Mouse (Mus musculus): ENCODE results near the gene Ccn2.
"Not testable (repeated sequence)": the region's sequence is repeated elsewhere in the genome, so short reads cannot be mapped to it uniquely, and the experiment has no call there.

Gene Ccn2

DNA sequence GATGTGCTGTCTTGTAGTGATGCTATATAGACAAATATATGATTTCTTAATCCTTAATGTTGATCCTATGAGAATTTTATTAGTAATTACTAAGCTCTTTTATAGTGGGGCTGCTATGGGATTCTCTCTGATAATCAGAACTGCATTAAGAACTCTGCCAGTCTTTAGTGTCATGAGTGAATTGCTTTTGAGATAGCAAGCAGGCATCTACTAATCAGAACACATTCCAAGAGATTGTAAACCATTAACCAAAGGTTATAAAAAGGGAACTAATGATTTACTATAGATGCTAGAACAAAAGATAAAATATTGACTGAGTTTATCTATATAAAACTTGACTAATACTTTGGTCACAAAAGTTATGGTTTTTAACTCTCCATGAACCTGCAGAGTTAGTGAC lies 8.5 kb downstream of the Ccn2 start:
- DNase-seq: no peak

DNA sequence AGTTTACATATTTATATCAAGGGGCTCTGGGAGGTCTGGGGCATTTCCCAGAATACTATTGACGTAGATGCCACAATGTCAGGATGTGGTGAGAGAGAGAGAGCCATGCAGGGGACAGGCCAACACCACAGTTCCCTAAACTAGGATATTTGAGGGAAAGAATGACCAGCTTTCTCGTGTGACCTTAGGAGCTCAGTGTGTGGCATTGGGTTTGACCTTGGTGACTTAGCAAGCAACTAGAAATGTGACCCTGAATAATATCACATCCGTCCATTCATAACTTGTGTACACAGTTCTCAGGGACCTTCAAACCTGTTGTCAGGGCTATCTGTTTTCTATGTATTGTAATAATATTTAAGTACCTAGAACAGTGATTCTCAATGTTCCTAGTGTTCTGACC lies 13.9 kb downstream of the Ccn2 start:
- no peak for DNase-seq

DNA sequence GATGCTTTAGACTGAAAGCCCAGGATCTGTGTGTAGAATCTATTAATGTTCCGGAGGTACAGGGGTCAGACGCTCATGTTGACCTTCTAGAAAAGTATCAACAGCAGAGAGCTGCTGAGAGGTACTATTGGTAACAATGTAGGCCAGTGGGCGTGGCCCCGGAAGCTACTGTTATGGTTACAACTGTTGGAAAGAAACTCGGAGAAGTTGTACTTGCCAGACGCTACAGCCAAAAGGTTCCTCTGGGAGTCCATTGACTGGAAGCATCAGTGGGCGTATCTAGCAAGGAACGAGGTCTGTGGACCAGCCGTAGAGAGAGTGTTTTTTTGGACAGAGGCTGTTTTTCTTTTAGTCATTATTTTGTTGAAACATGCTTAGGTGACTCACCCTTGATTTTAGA lies 14.5 kb downstream of the Ccn2 start:
- no peak for DNase-seq

DNA sequence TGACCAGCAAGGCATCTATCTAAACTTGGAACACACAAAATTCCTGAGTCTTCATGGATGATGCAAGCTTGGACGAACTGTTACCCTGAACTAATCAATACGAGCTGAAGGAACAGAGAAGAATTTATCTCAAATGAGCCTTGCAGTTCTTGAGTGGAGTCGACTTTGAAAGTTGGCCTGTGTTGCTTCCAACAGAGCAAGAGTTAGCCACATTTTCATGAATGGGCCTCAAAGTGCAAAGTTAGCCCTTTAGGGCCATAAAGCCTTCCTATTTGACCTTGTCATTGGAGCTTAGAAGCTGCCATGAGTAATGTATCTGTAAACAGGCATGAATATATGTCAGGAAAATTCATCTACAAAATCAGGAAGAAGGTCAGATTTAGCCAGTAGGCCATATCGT lies 19.5 kb downstream of the Ccn2 start:
- DNase-seq: no peak

DNA sequence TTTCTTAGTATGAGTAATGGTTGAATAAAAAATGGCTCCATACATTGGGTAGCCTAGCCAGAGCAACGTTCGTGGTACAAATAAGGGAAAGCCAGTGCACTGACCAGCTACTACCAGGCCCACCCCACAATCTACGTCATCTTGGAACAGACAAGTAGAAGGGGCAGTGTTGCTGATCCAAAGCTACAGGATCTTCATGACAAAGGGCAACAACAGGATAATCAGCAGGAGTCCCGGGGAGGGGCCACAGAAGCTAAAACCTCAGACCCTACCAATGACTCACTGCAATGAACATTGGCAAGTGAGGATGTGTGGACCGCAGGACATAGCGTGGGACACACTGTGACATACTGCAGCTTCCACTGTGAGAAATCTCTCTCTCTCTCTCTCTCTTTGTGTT lies 20.6 kb downstream of the Ccn2 start:
- DNase-seq: no peak

DNA sequence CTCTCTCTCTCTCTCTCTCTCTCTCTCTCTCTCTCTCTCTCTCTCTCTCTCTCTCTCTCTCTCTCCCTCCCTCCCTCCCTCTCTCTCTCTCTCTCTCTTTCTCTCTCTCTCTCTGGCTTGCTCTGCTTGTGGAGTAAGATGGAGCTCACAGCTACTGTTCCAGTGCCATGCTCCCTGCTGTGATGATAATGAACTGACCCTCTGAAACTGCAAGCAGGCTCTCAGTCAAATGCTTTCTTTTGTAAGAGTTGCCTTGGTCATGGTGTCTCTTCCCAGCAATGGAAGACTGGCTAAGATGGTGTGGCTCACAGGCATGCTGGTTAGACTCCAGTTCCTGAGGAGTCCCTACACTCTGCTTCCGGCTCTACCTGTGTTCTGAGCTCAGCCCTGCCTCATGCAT lies 21.3 kb downstream of the Ccn2 start:
- DNase-seq: not testable (repeated sequence)

DNA sequence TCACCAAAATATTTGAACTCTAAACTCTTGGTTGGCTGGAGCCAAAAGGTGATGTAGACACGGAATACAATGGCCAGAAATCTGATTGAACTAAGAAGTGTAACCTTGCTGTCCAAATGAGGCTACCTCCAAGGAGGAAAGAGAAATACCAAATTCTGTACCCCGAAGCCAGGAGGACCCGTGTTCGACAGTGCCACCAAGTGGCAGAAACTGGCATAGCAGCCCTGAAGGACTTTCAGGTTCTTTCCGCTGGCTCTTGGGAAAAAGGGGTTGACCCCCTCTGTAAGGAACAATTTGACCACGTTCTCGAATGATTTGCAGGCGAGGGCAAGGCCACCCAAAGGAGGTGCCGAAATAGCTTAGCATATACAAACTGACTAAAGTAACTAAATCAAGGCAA lies 26.3 kb downstream of the Ccn2 start:
- DNase-seq: peak; percentile 75

DNA sequence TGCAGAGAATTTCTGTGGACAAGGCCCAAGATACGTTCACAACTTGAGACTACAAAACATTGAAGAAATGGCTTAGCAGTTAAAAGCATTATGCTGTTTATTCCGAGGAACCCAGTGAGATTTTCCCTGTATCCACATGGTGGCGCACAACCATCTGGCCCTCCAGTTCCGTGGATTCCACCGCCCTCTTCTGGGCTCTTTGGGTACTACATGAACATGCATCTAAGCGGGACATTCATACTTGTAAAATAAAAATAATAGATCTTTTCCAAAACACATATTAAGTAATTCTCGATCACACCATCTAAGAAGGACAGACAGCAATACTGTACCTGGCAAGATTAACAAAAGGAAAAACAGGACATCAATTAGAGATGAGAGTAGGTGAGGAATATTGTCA lies 27.3 kb downstream of the Ccn2 start:
- DNase-seq: peak; percentile 90 to 92

DNA sequence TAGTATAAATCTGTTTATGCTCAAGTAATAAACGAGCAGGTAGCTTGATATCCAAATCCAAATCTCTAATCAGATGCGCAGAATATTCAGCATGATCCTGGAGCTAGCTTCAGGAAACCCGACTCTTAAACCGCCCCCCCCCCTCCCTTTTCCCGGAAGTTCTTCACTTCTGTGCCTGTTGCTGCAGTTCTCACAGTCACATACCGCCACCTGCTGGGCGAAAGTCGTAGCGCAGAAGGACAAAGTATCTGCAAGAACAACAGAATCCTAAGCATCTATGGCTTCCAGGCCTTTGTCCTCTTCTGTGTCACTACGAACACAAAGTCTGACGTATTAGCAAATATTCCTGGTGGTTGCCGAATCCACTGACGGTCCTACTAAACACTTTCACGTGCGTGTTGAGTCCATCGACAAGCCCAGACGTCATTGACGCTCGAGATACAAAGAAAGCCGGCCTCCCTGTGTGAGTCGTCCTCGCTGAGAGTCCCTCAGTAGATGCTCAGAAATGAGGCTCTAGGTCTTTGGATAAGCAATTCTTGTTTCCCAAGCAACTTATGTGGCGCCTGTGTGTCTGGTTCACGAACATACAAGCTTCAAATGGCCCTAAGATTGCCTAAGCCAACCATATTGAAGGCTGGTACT lies 29.9 kb downstream of the Ccn2 start:
- peak; percentile 82 to 84 for DNase-seq

DNA sequence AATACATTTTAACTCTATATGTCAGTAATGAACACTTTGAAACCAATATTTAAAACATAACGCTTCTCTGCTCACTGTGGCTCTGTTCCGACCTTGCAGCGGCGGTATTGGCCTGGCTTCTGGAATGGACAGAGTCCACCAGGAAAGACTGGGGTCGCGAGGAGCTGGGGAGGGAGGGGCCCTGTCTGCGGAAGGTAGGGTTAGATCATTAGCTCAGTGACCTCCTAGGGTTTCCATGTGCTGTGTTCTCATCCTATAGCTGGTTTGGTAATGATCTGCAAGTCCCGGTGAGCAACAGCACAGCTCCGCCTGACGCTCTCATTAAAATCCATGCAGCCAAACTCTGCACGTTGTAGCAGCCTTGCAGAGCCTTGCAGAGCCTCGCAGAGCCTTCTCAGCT lies 32.0 kb downstream of the Ccn2 start:
- DNase-seq: no peak

DNA sequence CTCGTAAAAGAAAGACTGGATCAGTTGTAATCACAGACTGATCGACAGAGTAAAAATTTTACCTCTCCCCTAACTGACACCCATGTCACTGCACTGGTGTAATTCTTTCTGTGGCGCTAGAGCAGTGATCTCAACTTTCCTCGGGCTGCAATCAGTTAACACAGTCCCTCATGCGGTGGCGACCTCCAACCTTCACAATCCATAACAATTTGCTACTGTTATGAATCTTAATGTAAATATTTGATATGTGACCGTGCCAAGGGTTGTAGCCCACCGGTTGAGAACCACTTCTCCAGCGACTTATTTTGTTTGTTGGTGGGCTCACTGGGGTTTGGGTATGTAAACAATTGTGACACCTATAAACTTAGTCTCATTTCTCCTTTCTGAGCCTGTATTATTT lies 33.2 kb downstream of the Ccn2 start:
- DNase-seq: no peak

DNA sequence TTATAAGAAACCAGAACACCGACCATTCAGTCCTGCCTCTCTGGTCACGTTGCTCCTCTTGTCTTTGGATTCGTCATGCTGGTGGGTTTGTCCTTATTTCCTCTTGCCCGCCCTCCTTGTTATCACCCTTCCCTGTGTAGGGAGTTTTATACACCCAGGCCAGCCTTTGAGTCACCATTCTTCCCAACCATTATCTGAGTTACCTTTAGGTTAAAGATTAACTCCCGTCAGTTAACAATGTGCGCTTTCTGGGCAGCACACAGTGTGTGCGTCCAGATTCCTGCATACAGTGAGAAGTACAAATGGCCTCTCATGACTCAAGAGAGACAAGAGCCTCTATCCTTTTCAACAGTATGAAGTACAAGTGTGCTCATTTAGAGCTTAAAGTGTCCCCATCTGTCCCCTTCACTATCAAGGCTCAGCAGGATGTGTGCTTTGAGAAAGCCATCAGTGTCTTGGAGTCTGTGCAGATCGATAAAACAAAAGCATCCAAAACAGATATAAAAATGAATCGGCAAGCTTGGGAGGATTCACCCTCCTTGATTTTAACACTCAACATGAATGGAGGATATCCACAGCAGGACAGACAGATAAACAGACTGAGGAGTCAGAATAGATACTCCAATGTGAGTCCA lies 34.0 kb downstream of the Ccn2 start:
- DNase-seq: no peak

DNA sequence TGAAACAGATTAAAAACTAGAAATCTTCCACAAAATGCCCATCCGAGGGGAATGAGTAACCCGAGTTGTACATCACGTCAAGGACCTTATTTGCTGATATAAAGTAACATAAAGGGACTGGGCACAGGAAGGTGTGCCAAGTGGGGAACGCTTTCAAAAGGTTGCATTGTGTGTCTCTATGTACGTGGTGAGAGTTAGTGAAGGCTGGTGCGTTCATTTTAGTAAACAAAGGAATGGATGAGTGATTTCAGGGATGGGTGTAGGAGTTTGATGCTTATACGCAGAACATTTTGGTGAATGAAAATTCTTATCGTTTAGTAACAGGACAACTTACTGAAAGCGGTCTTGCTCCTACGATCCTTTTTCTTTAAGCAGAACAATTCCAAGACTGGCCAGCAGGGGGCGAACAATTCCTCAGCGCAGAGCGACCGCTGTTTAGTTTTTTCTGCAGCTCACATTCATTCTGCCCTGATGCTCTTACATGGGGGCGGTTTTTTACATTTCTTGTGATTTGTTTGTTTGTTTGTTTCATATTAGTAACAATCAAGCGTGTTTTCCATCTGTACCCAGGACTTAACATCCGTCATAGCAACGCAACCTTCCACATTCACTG lies 35.3 kb downstream of the Ccn2 start:
- DNase-seq: peak; percentile 79 to 80

DNA sequence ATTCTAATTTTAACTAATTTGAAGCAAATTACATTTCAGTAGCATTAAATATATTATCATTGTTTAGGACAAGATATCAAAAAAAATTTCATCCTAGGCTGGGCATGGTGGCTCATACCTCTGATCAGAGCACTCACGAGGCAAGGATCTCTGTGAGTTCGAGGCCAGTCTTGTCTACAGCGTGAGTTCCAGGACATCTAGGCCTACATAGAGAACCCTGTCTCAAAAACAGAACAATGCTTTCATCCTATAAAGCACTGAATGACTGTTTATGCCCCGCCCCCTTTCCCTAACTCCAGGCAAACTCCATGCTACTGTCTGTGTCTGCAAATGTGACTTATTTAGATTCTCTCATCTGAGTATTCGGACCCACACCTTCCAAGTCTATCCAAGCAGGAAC lies 35.9 kb downstream of the Ccn2 start:
- no peak for DNase-seq

DNA sequence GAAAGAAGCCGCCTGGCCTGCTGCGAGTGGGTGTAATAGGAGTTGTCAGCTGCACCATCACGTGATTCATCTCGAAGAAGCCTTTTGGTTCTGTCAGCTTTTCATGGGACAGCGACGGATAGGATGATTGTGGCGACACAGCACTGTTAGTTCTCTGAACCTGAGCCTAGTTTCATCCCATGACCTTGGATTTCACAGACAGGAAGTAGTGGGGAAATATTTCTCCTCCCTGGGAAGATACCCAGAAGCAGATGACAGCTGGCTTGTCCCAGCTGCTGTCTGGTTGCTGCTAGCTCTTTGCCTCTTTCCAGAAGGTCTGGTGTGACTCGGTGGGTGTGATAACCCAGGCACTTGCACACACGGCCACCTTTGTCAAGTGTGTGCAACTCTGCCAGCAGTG lies 39.0 kb downstream of the Ccn2 start:
- DNase-seq: no peak

DNA sequence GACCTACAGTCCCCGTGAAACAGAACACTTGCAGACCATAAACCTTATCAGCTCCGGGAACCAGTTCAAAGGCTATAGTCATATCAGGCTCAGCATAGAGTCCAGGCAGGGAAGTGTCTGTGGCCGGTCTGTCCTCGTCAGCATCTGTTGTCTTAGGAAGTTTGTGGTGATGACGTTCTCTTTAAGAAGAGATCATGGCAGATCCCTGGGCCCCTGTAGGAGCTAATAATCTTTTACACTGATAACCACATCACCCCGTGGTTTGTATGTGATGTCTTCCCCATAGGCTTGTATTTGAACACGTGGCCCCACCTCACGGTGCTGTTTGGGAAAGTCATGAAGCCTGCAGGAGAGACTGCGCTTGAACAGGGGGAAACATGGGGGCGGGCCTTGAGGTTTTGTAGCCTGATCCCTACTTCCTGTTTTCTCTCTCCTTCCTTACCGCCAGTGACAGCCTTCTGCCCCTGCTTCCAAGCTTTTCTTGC lies 40.1 kb downstream of the Ccn2 start:
- DNase-seq: peak; percentile 38 to 49

DNA sequence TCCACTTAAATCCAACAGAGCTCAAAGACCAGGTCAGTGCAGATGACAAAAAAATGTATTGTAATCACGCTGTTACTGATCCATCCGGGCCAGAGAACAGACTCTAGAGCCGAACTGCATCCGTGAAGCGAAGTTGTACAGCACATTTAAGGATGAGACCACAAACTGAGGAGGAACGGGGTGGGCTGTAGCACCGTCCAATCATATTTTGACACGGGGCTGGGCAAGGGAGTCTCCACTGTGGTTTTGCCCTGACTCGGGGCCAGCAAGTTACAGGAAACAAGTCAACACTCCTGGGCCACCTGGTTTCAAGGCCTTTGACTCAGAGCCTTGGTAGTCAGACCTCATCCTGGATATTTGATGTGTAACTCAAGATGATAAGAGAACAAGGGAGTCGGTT lies 40.6 kb downstream of the Ccn2 start:
- DNase-seq: peak in 1 of 2 experiments; percentile 27

DNA sequence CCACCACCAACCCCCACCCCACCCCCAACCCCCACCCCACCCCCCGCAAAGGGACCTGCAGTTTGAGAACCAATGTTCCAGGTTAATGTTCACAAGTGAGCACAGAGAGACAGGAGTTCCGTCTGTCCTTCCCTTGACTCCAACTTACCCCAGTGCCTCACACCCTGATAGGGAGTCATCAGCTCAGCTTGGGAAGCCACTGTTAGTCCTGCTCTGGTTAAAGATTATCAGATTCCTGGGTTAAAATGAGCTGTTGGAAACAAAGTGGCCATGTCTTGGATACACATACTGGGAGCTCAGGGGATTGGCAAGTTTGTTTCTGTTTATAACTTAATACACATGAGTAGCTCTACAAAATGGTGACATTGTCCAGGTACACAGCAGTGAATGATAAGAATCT lies 41.7 kb downstream of the Ccn2 start:
- DNase-seq: no peak

DNA sequence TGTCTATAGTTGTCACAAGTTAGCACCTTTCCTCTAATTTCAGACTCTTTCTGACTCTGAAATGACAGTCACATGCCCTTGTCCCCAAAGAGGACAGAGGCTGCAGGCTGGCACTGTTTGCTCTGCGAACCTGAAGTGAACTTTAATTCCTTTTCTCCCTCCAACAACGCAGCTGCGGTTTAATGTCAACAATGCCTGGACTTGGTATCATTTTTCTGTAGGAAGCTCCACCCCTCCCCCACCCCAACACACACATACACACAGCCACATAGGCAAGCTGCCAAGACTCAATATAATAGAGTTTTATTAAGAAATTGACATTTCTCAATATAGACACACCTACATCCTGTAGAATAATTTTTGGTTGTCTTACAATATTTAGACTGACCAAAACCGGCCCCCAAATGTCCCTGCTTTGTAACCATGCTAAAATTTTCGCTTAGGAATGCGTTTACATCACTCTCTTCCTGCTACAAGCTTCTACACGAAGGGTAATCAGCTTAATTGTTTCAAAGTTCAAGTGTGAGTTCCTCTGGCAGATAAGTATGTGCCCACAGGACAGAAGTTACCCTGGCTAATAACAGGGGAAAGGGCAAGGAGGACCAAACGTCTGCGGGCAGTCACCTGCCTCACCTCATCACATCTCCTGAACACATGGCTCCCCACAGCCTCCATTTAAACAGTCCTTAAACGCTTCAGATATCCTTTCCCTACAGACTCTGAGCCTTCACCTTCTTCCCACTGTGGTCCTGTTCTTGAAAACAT lies 43.2 kb downstream of the Ccn2 start:
- no peak for DNase-seq

DNA sequence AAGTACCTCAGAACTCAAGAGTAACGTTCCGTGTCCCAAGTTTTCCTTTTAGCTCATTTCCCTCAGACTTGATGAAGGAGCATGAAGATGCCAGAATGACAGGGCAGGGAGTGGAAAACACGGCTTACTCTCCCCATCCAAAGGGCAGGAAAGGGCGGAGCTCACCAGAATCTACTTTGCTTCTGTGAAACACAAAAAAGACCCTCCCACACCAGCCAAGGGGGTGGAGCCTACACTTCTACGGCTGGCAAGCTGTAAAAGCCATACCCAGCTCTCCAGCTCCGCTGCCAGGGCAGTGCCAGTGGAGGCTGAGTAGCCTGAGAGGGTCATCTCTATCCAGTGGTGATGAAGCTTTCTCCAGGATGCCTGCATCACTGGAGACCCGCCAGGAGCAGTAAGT lies 44.4 kb downstream of the Ccn2 start:
- no peak for DNase-seq

DNA sequence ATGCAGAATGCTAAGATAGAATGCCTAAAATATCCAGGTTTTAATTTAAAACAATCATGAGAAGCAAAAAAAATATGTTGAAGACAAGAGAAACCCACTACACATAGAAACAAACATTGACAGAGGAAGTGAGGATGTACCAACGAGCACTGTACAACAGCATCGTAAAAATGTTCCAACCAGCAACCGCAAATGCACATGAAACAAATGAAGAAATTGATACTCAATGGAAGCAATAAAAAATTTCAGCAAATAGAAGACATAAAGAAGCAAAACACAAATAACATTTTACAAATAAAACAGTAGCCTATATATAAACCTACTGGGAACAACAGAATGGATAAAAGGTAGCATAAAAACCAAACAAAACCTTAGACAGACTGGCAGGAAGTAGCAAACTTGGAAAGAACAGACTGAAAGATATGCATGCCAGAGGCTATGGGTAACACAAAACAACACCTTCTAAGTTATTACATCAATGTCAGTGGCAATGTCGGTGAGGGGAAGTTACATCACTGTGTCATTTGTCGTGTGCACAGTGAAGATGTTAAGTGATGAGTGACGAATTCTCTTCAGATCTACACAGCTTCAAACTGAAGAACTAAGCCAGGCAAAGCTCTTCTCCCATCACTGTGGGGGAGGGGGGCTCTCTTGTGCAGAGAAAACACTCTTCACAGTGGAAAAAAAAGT lies 45.1 kb downstream of the Ccn2 start:
- no peak for DNase-seq

DNA sequence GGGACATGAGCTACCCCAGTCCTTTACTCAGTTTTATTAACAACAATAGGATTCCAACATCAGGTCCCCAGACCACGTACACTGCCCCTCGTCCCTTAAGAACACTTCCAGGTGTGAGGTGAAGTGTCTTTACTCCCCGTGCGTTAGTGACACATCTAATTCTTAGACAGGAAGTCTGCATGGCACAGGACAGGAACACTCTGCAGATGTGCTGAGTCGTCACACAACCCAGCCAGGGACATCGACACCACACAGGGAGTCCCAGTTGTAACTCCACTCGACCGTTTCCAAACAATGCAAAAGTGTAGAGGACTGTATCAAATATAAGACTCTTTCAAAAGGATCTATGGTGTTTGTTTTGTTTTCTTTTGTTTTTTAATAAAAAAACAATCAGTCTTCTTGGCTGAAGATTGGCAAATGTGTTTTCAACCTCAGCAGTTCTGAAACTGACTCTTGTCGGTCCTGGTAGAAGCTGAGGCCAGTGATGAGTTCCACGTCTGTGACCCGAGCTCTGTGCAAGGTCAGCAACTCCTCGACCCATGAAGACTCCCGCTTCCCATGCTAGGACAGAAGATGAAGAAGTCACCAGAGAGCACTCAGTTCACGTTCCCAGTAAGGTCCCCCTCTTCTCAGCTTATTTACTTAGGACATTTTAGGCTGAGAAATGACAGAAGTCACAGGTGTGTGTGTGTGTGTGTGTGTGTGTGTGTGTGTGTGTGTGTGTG lies 46.3 kb downstream of the Ccn2 start:
- no peak for DNase-seq

Data from B cell, adult 2 months (primary cell).